Mouse (Mus musculus): ENCODE results near the gene Dusp18.

- TF ChIP-seq POLR2A (IDR thresholded peaks at IDR 0.05; ENCODE audit: low read depth, low read length) = peak; percentile 78
- no peak for TF ChIP-seq E2F4 (IDR thresholded peaks at IDR 0.05; ENCODE audit: insufficient replicate concordance, low read depth, low read length)
- peak; percentile 62; the same call in 1 of the 2 replicates for TF ChIP-seq MAZ (IDR thresholded peaks at IDR 0.05; ENCODE audit: low read depth, low read length)
- TF ChIP-seq CTCF (conservative IDR thresholded peaks at IDR 0.05 in 1 of 2, IDR thresholded peaks at IDR 0.05 in 1 of 2; ENCODE audit: low read depth in 2 of 2, low read length in 2 of 2) = no peak
- TF ChIP-seq KAT2A (IDR thresholded peaks at IDR 0.05; ENCODE audit: insufficient replicate concordance, low read length) = peak; percentile 53; the same call in 1 of the 2 replicates
- peak; percentile 64 for TF ChIP-seq NELFE (IDR thresholded peaks at IDR 0.05; ENCODE audit: low read depth, low read length)
- TF ChIP-seq ELF1 (IDR thresholded peaks at IDR 0.05; ENCODE audit: low read depth, low read length) = peak; percentile 87
- peak; percentile 84; the same call in 1 of the 2 replicates for TF ChIP-seq CHD1 (IDR thresholded peaks at IDR 0.05; ENCODE audit: low read depth, low read length)
- no peak; the same call in 1 of the 2 replicates for TF ChIP-seq RCOR1 (conservative IDR thresholded peaks at IDR 0.05; ENCODE audit: low read depth, low read length)
- TF ChIP-seq MAX (IDR thresholded peaks at IDR 0.05; ENCODE audit: low read length) = peak; percentile 94
Observed at GRCm38 (mm10) chr11:3894406-3895281, at the start of gene Dusp18, which contains the start of gene 4921536K21Rik.
